9 mouse cellular contexts compared by ENCODE assay signal in the genomic region with DNA sequence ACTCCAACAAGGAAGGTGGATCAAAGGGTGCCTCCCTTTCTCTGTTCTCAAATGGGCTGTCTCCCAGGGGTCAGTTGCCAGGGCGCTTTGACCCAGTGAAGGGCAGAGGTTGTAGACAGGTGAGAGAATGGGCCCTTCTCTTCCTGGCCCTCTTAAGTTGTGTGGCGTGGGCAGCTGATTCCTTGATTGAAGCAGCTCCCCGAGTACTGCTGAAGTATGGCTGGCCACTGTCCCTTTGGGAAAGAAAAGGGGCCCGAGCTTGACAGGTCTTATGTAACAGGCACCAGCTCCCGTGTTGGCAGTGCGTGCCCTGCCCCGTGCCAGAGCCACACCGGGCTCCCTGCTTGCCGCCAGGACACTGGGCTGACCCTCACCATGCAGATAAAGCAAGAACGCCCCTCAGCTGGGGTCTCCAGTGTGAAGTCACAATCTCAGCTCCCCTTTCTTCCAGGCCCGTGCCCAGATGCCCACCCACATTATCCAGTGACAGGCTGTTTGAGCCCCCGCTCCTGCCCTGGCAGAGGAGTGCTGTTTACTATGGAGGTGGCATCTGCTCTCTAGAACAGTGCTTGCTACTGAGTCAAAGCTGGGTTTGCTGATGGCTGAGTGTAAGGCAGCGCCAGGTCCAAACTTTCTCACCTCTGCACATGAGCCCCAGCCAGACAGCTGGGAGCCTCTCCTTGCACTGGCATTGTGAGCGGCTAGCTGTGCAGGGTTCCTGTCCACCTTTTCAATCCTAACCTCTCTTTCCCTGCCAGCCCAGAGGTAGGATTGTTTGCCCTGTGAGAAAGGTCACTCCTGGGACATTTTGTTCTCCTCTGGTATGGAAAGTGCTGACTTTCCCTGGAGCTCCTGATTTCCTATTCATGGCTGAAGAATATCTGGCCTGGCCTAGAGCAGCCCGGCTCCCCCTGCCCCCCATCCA. TPM values are rescaled to one million over a fixed set of nuclear protein-coding genes. Genes with fewer than 3 reads are reported as not detected.
DNase-seq lines count a peak whose midpoint lies in the region; ATAC-seq and TF ChIP-seq lines count a peak whose summit lies in the region.
"Had no signal": no experiment of that assay in that cellular context is flagged by ENCODE, and none has a peak within 500 bp of the region (broad histone marks: within the 10 kb centered on the region; RNA-seq: fewer than 3 reads in every experiment).

No protein-coding gene starts in this region.

- no peak for TF ChIP-seq CTCF in testis, adult 2 months (IDR thresholded peaks at IDR 0.05; ENCODE audit: control insufficient read depth, insufficient read depth, insufficient replicate concordance, low read depth, low read length)
- TF ChIP-seq CTCF in midbrain, postnatal 0 days (IDR thresholded peaks at IDR 0.05), result no peak

- 64% methylated on average over 15 of the region's 15 CpGs for WGBS in hindbrain, embryonic 11.5 days
- 70% methylated on average over 15 of the region's 15 CpGs for WGBS in midbrain, postnatal 0 days

- H3K4me1 ChIP-seq in testis, adult 2 months (ENCODE audit: control insufficient read depth, insufficient read depth, low read length), result peaks cover 17% of the 10 kb centered on the region
- H3K4me1 ChIP-seq in hindbrain, embryonic 11.5 days (replicated peaks; ENCODE audit: control insufficient read depth, insufficient read depth, low read length), result peaks cover 11% of the 10 kb centered on the region; the same call in 1 of the 2 replicates
- peaks cover 19% of the 10 kb centered on the region; the same call in 1 of the 2 replicates for H3K4me1 ChIP-seq in midbrain, postnatal 0 days (ENCODE audit: insufficient read depth, low read length)

- no peak for DNase-seq in testis, postnatal 14 days (ENCODE audit: low spot score)
- DNase-seq in frontal cortex, adult 2 months (ENCODE audit: extremely low spot score in 1 of 2, low spot score in 1 of 2), result peak; percentile 63 to 75
- DNase-seq in hindbrain, embryonic 11.5 days (ENCODE audit: low spot score), result no peak
- DNase-seq in layer of hippocampus, postnatal 14 days (ENCODE audit: low spot score in 2 of 2), result peak; percentile 72 to 74
- DNase-seq in midbrain, postnatal 0 days (ENCODE audit: low spot score), result no peak
- no peak for DNase-seq in yolk sac, embryonic 10.5 days (ENCODE audit: low spot score)

- peak overlapping the region; percentile 92; the same call in 1 of the 2 replicates for H3K4me2 ChIP-seq in hindbrain, embryonic 11.5 days (replicated peaks; ENCODE audit: low read depth, low read length)
- peak overlapping the region; percentile 100 for H3K4me2 ChIP-seq in midbrain, postnatal 0 days (ENCODE audit: low read depth, low read length, poor library complexity, severe bottlenecking)

- H3K9me3 ChIP-seq in hindbrain, embryonic 11.5 days (ENCODE audit: control insufficient read depth, low read length), result no peaks in the 10 kb centered on the region
- no peaks in the 10 kb centered on the region for H3K9me3 ChIP-seq in midbrain, postnatal 0 days (ENCODE audit: low read length)

- no peaks in the 10 kb centered on the region; the same call in none of the 2 replicates for H3K36me3 ChIP-seq in testis, adult 2 months (ENCODE audit: control insufficient read depth, insufficient read depth, low read length)
- H3K36me3 ChIP-seq in hindbrain, embryonic 11.5 days (ENCODE audit: control insufficient read depth, insufficient read depth, low read length), result no peaks in the 10 kb centered on the region
- no peaks in the 10 kb centered on the region for H3K36me3 ChIP-seq in midbrain, postnatal 0 days (ENCODE audit: insufficient read depth, low read length)

- H3K9ac ChIP-seq in hindbrain, embryonic 11.5 days (ENCODE audit: low read depth, low read length), result no peak overlapping the region
- no peak overlapping the region for H3K9ac ChIP-seq in midbrain, postnatal 0 days (replicated peaks; ENCODE audit: low read length, poor library complexity, severe bottlenecking)

- no peak for ATAC-seq in hindbrain, embryonic 11.5 days (ENCODE audit: low FRiP score)
- no peak for ATAC-seq in midbrain, postnatal 0 days (ENCODE audit: low FRiP score)
- ATAC-seq in granulocyte monocyte progenitor cell, adult 5-6 weeks (replicated peaks; ENCODE audit: poor library complexity, severe bottlenecking), result no peak

- no peaks in the 10 kb centered on the region for H3K27me3 ChIP-seq in testis, adult 2 months (ENCODE audit: control insufficient read depth, insufficient read depth, low read length)
- peaks cover 27% of the 10 kb centered on the region for H3K27me3 ChIP-seq in hindbrain, embryonic 11.5 days (ENCODE audit: control insufficient read depth, insufficient read depth, low read length)
- peaks cover 16% of the 10 kb centered on the region for H3K27me3 ChIP-seq in midbrain, postnatal 0 days (ENCODE audit: insufficient read depth, low read length)
- H3K27me3 ChIP-seq: Patski had no signal

- H3K27ac ChIP-seq in testis, adult 2 months (ENCODE audit: control insufficient read depth, insufficient read depth, low read depth, low read length), result peak overlapping the region; percentile 99
- no peak overlapping the region for H3K27ac ChIP-seq in hindbrain, embryonic 11.5 days (ENCODE audit: low read depth, low read length)
- H3K27ac ChIP-seq in midbrain, postnatal 0 days (ENCODE audit: low read depth, low read length), result no peak overlapping the region

- peak overlapping the region; percentile 97 for H3K4me3 ChIP-seq in testis, adult 2 months (ENCODE audit: control insufficient read depth, low read depth, low read length)
- H3K4me3 ChIP-seq in hindbrain, embryonic 11.5 days (ENCODE audit: low read depth, low read length), result no peak overlapping the region
- H3K4me3 ChIP-seq in midbrain, postnatal 0 days (ENCODE audit: low read depth, low read length), result peak overlapping the region; percentile 57; the same call in 1 of the 2 replicates

- TF ChIP-seq POLR2A in testis, adult 2 months (IDR thresholded peaks at IDR 0.05; ENCODE audit: control insufficient read depth, low read depth, low read length), result peak; percentile 52; the same call in 1 of the 2 replicates

RNA-seq across cellular contexts. Expression of a gene that starts 15.5 kb away (rescaled TPM):
- polyA plus RNA-seq in testis, adult 2 months (2012; rRNA removed), result 1.4 and 3.4 TPM in 2 replicates
- 0.14 and 0.21 TPM in 2 replicates for polyA plus RNA-seq in frontal cortex, adult 2 months (2012; rRNA removed)
- polyA plus RNA-seq in hindbrain, embryonic 11.5 days (2014; fragmentation: Nextera tagmentation; extraction: Ambion mirVana), result 0.10 and 0.23 TPM in 2 replicates
- total RNA-seq in layer of hippocampus, postnatal 14 days (2021), result 1 to 10 TPM in 1 of 2 experiments, under 1 TPM in 1; 0.33 to 8.6 TPM
- 0.19 and 2.8 TPM in 2 replicates for total RNA-seq in midbrain, postnatal 0 days (2014; rRNA removed)
- 0.05 TPM in 1 of 2 replicates, not detected in the other for polyA plus RNA-seq in midbrain, postnatal 0 days (2015; fragmentation: Nextera tagmentation; extraction: Ambion mirVana)
- total RNA-seq in granulocyte monocyte progenitor cell, adult 5-6 weeks (2014; fragmentation: Nextera tagmentation), result not detected in 2 replicates
- total RNA-seq in granulocyte monocyte progenitor cell, adult 5-6 weeks (2017), result 0.15 TPM in 1 of 2 replicates, not detected in the other

RNA-seq across cellular contexts. Expression of a gene that starts 19.2 kb away (rescaled TPM):
- polyA plus RNA-seq in testis, adult 2 months (2012; rRNA removed), result 597 and 615 TPM in 2 replicates
- 40.2 and 44.9 TPM in 2 replicates for polyA plus RNA-seq in frontal cortex, adult 2 months (2012; rRNA removed)
- polyA plus RNA-seq in hindbrain, embryonic 11.5 days (2014; fragmentation: Nextera tagmentation; extraction: Ambion mirVana), result 11.4 and 13.9 TPM in 2 replicates
- 10 to 100 TPM; 60.3 to 70.8 TPM for total RNA-seq in layer of hippocampus, postnatal 14 days (2021)
- 7.5 and 8.0 TPM in 2 replicates for total RNA-seq in midbrain, postnatal 0 days (2014; rRNA removed)
- polyA plus RNA-seq in midbrain, postnatal 0 days (2015; fragmentation: Nextera tagmentation; extraction: Ambion mirVana), result 14.5 and 15.1 TPM in 2 replicates
- 3.6 and 12.0 TPM in 2 replicates for total RNA-seq in granulocyte monocyte progenitor cell, adult 5-6 weeks (2014; fragmentation: Nextera tagmentation)
- total RNA-seq in granulocyte monocyte progenitor cell, adult 5-6 weeks (2017), result 1.2 and 3.1 TPM in 2 replicates

RNA-seq across cellular contexts. Expression of a gene that starts 21.0 kb away (rescaled TPM):
- 2.0 and 3.1 TPM in 2 replicates for polyA plus RNA-seq in testis, adult 2 months (2012; rRNA removed)
- polyA plus RNA-seq in frontal cortex, adult 2 months (2012; rRNA removed), result 31.7 and 39.5 TPM in 2 replicates
- 0.82 and 1.2 TPM in 2 replicates for polyA plus RNA-seq in hindbrain, embryonic 11.5 days (2014; fragmentation: Nextera tagmentation; extraction: Ambion mirVana)
- total RNA-seq in layer of hippocampus, postnatal 14 days (2021), result 10 to 100 TPM; 13.5 to 18.6 TPM
- 16.6 and 29.0 TPM in 2 replicates for total RNA-seq in midbrain, postnatal 0 days (2014; rRNA removed)
- 9.9 and 10.7 TPM in 2 replicates for polyA plus RNA-seq in midbrain, postnatal 0 days (2015; fragmentation: Nextera tagmentation; extraction: Ambion mirVana)
- not detected in 2 replicates for total RNA-seq in granulocyte monocyte progenitor cell, adult 5-6 weeks (2014; fragmentation: Nextera tagmentation)
- total RNA-seq in granulocyte monocyte progenitor cell, adult 5-6 weeks (2017), result not detected in 2 replicates

RNA-seq across cellular contexts. Expression of a gene that starts 27.3 kb away (rescaled TPM):
- polyA plus RNA-seq in testis, adult 2 months (2012; rRNA removed), result 1.2 and 1.6 TPM in 2 replicates
- polyA plus RNA-seq in frontal cortex, adult 2 months (2012; rRNA removed), result 0.16 and 0.21 TPM in 2 replicates
- 0.29 and 0.38 TPM in 2 replicates for polyA plus RNA-seq in hindbrain, embryonic 11.5 days (2014; fragmentation: Nextera tagmentation; extraction: Ambion mirVana)
- total RNA-seq in layer of hippocampus, postnatal 14 days (2021), result under 1 TPM; 0.14 to 0.29 TPM
- not detected in 2 replicates for total RNA-seq in midbrain, postnatal 0 days (2014; rRNA removed)
- 0.07 and 0.27 TPM in 2 replicates for polyA plus RNA-seq in midbrain, postnatal 0 days (2015; fragmentation: Nextera tagmentation; extraction: Ambion mirVana)
- not detected in 2 replicates for total RNA-seq in granulocyte monocyte progenitor cell, adult 5-6 weeks (2014; fragmentation: Nextera tagmentation)
- not detected in 2 replicates for total RNA-seq in granulocyte monocyte progenitor cell, adult 5-6 weeks (2017)

RNA-seq across cellular contexts. Expression of a gene that starts 27.3 kb away (rescaled TPM):
- 37.5 and 38.3 TPM in 2 replicates for polyA plus RNA-seq in testis, adult 2 months (2012; rRNA removed)
- 26.9 and 29.0 TPM in 2 replicates for polyA plus RNA-seq in frontal cortex, adult 2 months (2012; rRNA removed)
- 43.7 and 51.8 TPM in 2 replicates for polyA plus RNA-seq in hindbrain, embryonic 11.5 days (2014; fragmentation: Nextera tagmentation; extraction: Ambion mirVana)
- total RNA-seq in layer of hippocampus, postnatal 14 days (2021), result 10 to 100 TPM; 27.7 to 28.2 TPM
- 13.0 and 15.0 TPM in 2 replicates for total RNA-seq in midbrain, postnatal 0 days (2014; rRNA removed)
- polyA plus RNA-seq in midbrain, postnatal 0 days (2015; fragmentation: Nextera tagmentation; extraction: Ambion mirVana), result 33.4 and 34.1 TPM in 2 replicates
- 44.9 and 55.6 TPM in 2 replicates for total RNA-seq in granulocyte monocyte progenitor cell, adult 5-6 weeks (2014; fragmentation: Nextera tagmentation)
- total RNA-seq in granulocyte monocyte progenitor cell, adult 5-6 weeks (2017), result 17.8 and 19.3 TPM in 2 replicates

Comparison
In these comparisons a context has a peak if more than half of its experiments do, and no peak if none do; other contexts are left out.
1. DNase-seq: peak in frontal cortex, adult 2 months (2 of 2) and layer of hippocampus, postnatal 14 days (2 of 2); none in testis, postnatal 14 days (single experiment), hindbrain, embryonic 11.5 days (single experiment), midbrain, postnatal 0 days (single experiment) and yolk sac, embryonic 10.5 days (single experiment).
2. RNA of a gene that starts 19.2 kb away (polyA plus RNA-seq): 597 to 615 TPM in testis, adult 2 months; 40.2 to 44.9 TPM in frontal cortex, adult 2 months, 14.5 to 15.1 TPM in midbrain, postnatal 0 days and 11.4 to 13.9 TPM in hindbrain, embryonic 11.5 days; every median in the first group is over 10 times any median in the second.